Mouse (Mus musculus): ENCODE data around the gene Fap. TPM values are rescaled to one million over a fixed set of nuclear protein-coding genes. Genes with fewer than 3 reads are reported as not detected.

The Fap gene
- polyA plus RNA-seq, 1 experiment from 2014 or later, result 0.20 TPM

DNA sequence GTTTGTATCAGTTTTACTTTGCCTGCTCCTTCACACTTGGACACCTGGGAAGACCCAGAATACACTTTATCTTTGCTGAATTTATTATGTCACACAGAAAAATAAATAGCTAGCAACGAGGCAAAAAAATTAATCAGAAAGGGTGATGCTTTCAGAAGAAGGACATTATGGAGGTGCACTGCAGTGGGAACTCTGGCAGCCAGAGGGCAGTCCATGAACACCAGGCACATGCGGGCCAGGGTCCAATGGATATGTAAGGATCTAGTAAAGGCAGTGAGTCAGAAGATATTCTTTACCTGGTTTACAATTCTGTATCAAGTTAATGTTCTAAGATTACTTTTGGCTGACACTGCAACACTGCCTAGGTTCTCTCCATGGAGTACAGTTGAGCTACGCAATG is 24.2 kb downstream of the Fap start:
- H3K4me3 ChIP-seq (ENCODE audit: low read depth, low read length), result no peak overlapping the region
- H3K9me3 ChIP-seq (ENCODE audit: low read length), result no peaks in the 10 kb centered on the region
- no peaks in the 10 kb centered on the region for H3K4me1 ChIP-seq (ENCODE audit: insufficient read depth)
- ATAC-seq, result no peak
- no peaks in the 10 kb centered on the region for H3K36me3 ChIP-seq (replicated peaks; ENCODE audit: insufficient read depth, low read length)
- H3K4me2 ChIP-seq (ENCODE audit: low read depth, low read length), result no peak overlapping the region
- H3K27me3 ChIP-seq (ENCODE audit: insufficient read depth, low read length), result no peaks in the 10 kb centered on the region
- 73% methylated on average over 3 of the region's 3 CpGs for WGBS (ENCODE audit: insufficient replicate concordance)
- DNase-seq, result no peak
- no peak overlapping the region for H3K27ac ChIP-seq (ENCODE audit: low read depth)
- TF ChIP-seq EP300 (IDR thresholded peaks at IDR 0.05; ENCODE audit: low read depth), result no peak
- peak; percentile 47 for TF ChIP-seq CTCF (IDR thresholded peaks at IDR 0.05; ENCODE audit: low read depth)
- H3K9ac ChIP-seq (replicated peaks), result no peak overlapping the region

DNA sequence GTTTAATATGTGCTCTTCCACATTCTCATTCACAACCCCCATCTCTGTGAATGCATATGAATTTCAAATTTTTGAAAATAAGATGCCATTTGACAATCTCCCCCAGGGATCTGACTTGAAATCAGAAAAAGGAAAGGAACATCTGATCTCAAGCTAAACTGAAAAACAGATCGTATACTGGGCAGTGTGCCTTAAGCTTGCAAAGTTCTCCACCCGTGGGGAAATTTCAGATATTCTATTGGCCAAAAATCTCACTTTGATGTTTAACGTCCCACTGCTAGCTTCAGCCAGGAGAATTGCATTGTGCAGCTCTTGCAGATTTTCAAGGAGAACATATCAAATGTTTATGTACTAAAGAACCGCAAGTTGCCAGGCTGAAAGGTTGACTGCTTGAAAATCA is 24.7 kb downstream of the Fap start:
- DNase-seq, result no peak
- 83% methylated on average over 4 of the region's 4 CpGs for WGBS (ENCODE audit: insufficient replicate concordance)
- TF ChIP-seq EP300 (IDR thresholded peaks at IDR 0.05; ENCODE audit: low read depth), result no peak
- no peak for TF ChIP-seq CTCF (IDR thresholded peaks at IDR 0.05; ENCODE audit: low read depth)

DNA sequence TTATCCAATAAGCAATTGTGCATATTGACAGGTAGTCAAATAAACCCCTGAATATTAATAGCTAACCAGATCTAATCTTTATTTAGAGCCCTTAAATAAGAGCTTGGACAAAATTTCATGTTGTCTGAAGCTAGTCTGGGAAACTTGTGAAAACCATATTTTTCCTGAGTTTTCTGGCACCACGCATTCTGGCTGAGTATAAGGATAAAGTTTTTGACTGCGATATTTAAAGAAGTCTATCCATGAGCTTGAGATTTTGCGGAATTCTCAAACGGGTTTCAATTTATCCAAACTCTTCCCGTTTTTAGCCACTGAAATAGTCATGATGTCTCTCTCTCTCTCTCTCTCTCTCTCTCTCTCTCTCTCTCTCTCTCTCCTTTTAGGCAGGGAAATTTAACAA is 25.8 kb downstream of the Fap start:
- H3K36me3 ChIP-seq (replicated peaks; ENCODE audit: insufficient read depth, low read length), result no peaks in the 10 kb centered on the region
- H3K4me1 ChIP-seq (ENCODE audit: insufficient read depth), result no peaks in the 10 kb centered on the region
- DNase-seq (no peak), ATAC-seq (no peak)
- H3K27ac ChIP-seq (ENCODE audit: low read depth), result no peak overlapping the region
- H3K9ac ChIP-seq (replicated peaks), result no peak overlapping the region
- no peak overlapping the region for H3K4me2 ChIP-seq (ENCODE audit: low read depth, low read length)
- TF ChIP-seq CTCF (IDR thresholded peaks at IDR 0.05; ENCODE audit: low read depth), result no peak
- no peak for TF ChIP-seq EP300 (IDR thresholded peaks at IDR 0.05; ENCODE audit: low read depth)
- no peaks in the 10 kb centered on the region for H3K27me3 ChIP-seq (ENCODE audit: insufficient read depth, low read length)
- no peak overlapping the region for H3K4me3 ChIP-seq (ENCODE audit: low read depth, low read length)
- 81% methylated on average over 5 of the region's 5 CpGs for WGBS (ENCODE audit: insufficient replicate concordance)
- no peaks in the 10 kb centered on the region for H3K9me3 ChIP-seq (ENCODE audit: low read length)

More for the DNA sequence above, 24.7 kb downstream of the Fap start:
- Histone ChIP-seq H3K36me3 (replicated peaks; ENCODE audit: insufficient read depth, low read length) (no peaks in the 10 kb centered on the region), H3K4me3 (ENCODE audit: low read depth, low read length) (no peak overlapping the region), H3K27ac (ENCODE audit: low read depth) (no peak overlapping the region), H3K4me1 (ENCODE audit: insufficient read depth) (no peaks in the 10 kb centered on the region), H3K27me3 (ENCODE audit: insufficient read depth, low read length) (no peaks in the 10 kb centered on the region), H3K9ac (replicated peaks) (no peak overlapping the region), H3K4me2 (ENCODE audit: low read depth, low read length) (no peak overlapping the region), H3K9me3 (ENCODE audit: low read length) (no peaks in the 10 kb centered on the region)
- no peak for ATAC-seq

DNA sequence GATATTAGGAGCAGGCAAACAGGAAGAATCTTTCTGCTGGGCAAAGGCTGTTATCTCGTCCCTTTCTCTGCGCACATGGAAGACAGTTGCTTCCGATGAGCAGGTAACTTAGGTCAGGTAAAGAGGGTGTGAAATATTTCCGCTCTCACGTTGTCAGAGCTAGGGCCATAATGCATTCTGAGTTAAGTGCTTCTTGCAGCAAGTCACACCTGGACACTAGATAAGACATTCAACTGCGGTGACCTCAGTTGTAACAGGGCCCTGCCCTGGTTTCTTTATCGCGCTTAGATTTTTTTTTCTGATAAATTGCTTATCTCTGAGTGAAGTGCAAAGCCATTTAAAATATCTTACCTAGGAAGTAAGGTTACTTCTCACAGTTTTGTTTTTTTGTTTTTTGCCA is 38.4 kb downstream of the Fap start:
- no peaks in the 10 kb centered on the region for H3K4me1 ChIP-seq (ENCODE audit: insufficient read depth)
- no peak overlapping the region for H3K4me2 ChIP-seq (ENCODE audit: low read depth, low read length)
- TF ChIP-seq CTCF (IDR thresholded peaks at IDR 0.05; ENCODE audit: low read depth) (no peak), EP300 (IDR thresholded peaks at IDR 0.05; ENCODE audit: low read depth) (no peak)
- H3K27ac ChIP-seq (ENCODE audit: low read depth), result no peak overlapping the region
- ATAC-seq (no peak), DNase-seq (no peak)
- WGBS (ENCODE audit: insufficient replicate concordance), result 73% methylated on average over 8 of the region's 8 CpGs
- H3K9me3 ChIP-seq (ENCODE audit: low read length), result no peaks in the 10 kb centered on the region
- no peaks in the 10 kb centered on the region for H3K36me3 ChIP-seq (replicated peaks; ENCODE audit: insufficient read depth, low read length)
- H3K27me3 ChIP-seq (ENCODE audit: insufficient read depth, low read length), result no peaks in the 10 kb centered on the region
- no peak overlapping the region for H3K4me3 ChIP-seq (ENCODE audit: low read depth, low read length)
- no peak overlapping the region for H3K9ac ChIP-seq (replicated peaks)

DNA sequence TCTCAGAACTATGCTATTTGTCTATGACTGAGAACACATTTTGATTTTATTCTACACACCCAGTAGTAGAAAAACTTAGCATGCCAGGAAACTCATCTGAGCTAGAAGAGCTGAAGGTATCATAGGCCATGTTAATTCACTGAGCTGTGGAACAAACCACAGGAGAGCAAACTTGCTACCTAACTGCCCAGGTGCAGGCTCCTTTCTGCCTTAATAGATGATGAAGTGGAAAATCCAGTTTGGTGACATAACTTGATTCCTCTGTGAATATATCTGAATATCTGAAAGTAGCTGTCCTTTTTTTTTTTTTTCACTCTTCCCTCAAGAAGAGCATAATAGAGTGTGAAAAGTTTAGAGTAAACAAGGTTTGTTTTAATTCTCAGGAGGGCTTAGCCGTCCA is 42.8 kb downstream of the Fap start:
- H3K4me1 ChIP-seq (ENCODE audit: insufficient read depth), result no peaks in the 10 kb centered on the region
- no peak for TF ChIP-seq CTCF (IDR thresholded peaks at IDR 0.05; ENCODE audit: low read depth)
- no peak for TF ChIP-seq EP300 (IDR thresholded peaks at IDR 0.05; ENCODE audit: low read depth)
- DNase-seq, result no peak

DNA sequence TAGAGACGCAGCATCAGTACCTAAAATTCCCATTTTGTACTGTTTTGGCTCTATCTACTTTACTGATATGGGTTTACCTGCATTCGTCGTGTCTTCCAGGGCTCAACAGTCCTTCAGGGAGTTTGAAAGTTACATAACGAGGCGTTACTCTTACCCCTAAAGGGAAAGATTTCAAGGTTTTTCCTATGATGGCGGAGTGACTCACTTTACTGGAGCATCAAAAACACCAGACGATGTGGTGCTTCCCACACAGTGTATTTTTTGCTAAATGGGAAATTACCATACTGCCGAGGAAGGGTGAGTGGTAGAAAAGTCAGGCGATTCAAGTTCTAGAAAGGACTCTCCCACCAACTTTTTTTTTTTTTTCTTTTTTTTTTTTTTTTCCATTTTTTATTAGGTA is 47.5 kb downstream of the Fap start:
- Histone ChIP-seq H3K27me3 (ENCODE audit: insufficient read depth, low read length) (no peaks in the 10 kb centered on the region), H3K27ac (ENCODE audit: low read depth) (no peak overlapping the region), H3K36me3 (replicated peaks; ENCODE audit: insufficient read depth, low read length) (no peaks in the 10 kb centered on the region), H3K9me3 (ENCODE audit: low read length) (no peaks in the 10 kb centered on the region), H3K4me1 (ENCODE audit: insufficient read depth) (no peaks in the 10 kb centered on the region), H3K4me2 (ENCODE audit: low read depth, low read length) (no peak overlapping the region), H3K9ac (replicated peaks) (no peak overlapping the region), H3K4me3 (ENCODE audit: low read depth, low read length) (no peak overlapping the region)
- DNase-seq (no peak), ATAC-seq (no peak)
- WGBS (ENCODE audit: insufficient replicate concordance), result 86% methylated on average over 9 of the region's 9 CpGs
- TF ChIP-seq CTCF (IDR thresholded peaks at IDR 0.05; ENCODE audit: low read depth) (no peak), EP300 (IDR thresholded peaks at IDR 0.05; ENCODE audit: low read depth) (no peak)

More for the DNA sequence above, 42.8 kb downstream of the Fap start:
- 33% methylated on average over 1 of the region's 1 CpGs for WGBS (ENCODE audit: insufficient replicate concordance)
- Histone ChIP-seq H3K4me2 (ENCODE audit: low read depth, low read length) (no peak overlapping the region), H3K9ac (replicated peaks) (no peak overlapping the region), H3K4me3 (ENCODE audit: low read depth, low read length) (no peak overlapping the region), H3K27ac (ENCODE audit: low read depth) (no peak overlapping the region), H3K9me3 (ENCODE audit: low read length) (no peaks in the 10 kb centered on the region), H3K36me3 (replicated peaks; ENCODE audit: insufficient read depth, low read length) (no peaks in the 10 kb centered on the region), H3K27me3 (ENCODE audit: insufficient read depth, low read length) (no peaks in the 10 kb centered on the region)
- no peak for ATAC-seq

DNA sequence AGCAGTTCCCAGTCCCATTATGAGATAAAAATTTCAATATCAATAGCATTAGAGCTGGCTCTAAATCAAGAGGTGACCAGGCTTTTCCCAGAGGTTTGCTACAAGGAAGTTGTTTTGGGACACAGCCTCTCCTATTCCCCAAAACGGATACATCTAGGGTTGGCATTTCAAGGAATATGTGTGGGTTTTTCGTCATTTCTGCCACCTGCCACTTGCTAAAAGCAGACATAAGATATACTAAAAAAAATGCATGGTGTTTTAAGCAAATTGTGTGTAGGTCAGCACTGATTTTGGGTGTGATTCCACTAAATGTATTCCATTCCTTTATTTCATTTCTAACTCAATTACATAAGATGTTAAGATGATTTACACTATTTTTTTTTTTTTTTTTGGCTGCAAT is 56.1 kb downstream of the Fap start:
- no peak overlapping the region for H3K27ac ChIP-seq (ENCODE audit: low read depth)
- no peaks in the 10 kb centered on the region for H3K9me3 ChIP-seq (ENCODE audit: low read length)
- DNase-seq (no peak), ATAC-seq (no peak)
- H3K4me3 ChIP-seq (ENCODE audit: low read depth, low read length), result no peak overlapping the region
- H3K9ac ChIP-seq (replicated peaks), result no peak overlapping the region
- H3K36me3 ChIP-seq (replicated peaks; ENCODE audit: insufficient read depth, low read length), result no peaks in the 10 kb centered on the region
- WGBS (ENCODE audit: insufficient replicate concordance), result 69% methylated on average over 2 of the region's 2 CpGs
- TF ChIP-seq EP300 (IDR thresholded peaks at IDR 0.05; ENCODE audit: low read depth) (no peak), CTCF (IDR thresholded peaks at IDR 0.05; ENCODE audit: low read depth) (no peak)
- H3K4me2 ChIP-seq (ENCODE audit: low read depth, low read length), result no peak overlapping the region
- H3K27me3 ChIP-seq (ENCODE audit: insufficient read depth, low read length), result no peaks in the 10 kb centered on the region
- no peaks in the 10 kb centered on the region for H3K4me1 ChIP-seq (ENCODE audit: insufficient read depth)
